Mouse (Mus musculus): Measurements from ENCODE around the gene Hbb-bt. TPM values are rescaled to one million over a fixed set of nuclear protein-coding genes. Genes with fewer than 3 reads are reported as not detected.
"Not testable (repeated sequence)": the region's sequence is repeated elsewhere in the genome, so short reads cannot be mapped to it uniquely, and the experiment has no call there.

Gene Hbb-bt
- total and polyA plus RNA-seq, 3 experiments = 118 to 120 TPM; not detected in 1

- Histone ChIP-seq H3K36me3 (ENCODE audit: control insufficient read depth in 1 of 2, insufficient read depth in 2 of 2, low read length in 2 of 2) (peaks cover 0 to 6% of the 10 kb centered on the region in 2 experiments; a peak in 2 of 4 replicates), H3K4me1 (ENCODE audit: control insufficient read depth in 1 of 2, insufficient read depth in 2 of 2, low read length in 2 of 2) (peaks cover 6 to 11% of the 10 kb centered on the region in 2 experiments), H3K79me2 (ENCODE audit: control insufficient read depth, insufficient read depth, low read length, poor library complexity) (no peaks in the 10 kb centered on the region), H3K27me3 (ENCODE audit: control insufficient read depth in 1 of 2, insufficient read depth in 2 of 2, low read length in 2 of 2) (no peaks in the 10 kb centered on the region), H3K9me3 (replicated peaks; ENCODE audit: insufficient read depth, low read length) (no peaks in the 10 kb centered on the region), H3K27ac (ENCODE audit: control insufficient read depth, low read depth, low read length) (no peak overlapping the region), H3K4me3 (ENCODE audit: control insufficient read depth in 1 of 2, insufficient read depth in 1 of 2, low read depth in 2 of 2, low read length in 2 of 2) (no peak overlapping the region), H3K9ac (ENCODE audit: control insufficient read depth, low read depth, low read length, poor library complexity, severe bottlenecking) (no peak overlapping the region)
- TF ChIP-seq EP300 (IDR thresholded peaks at IDR 0.05; ENCODE audit: low read depth in 1 of 2, low read length in 2 of 2) (0 out of 4 replicates have a peak, but pooled peaks of 1 of the 2 experiments have one; percentile 17), JUND (IDR thresholded peaks at IDR 0.05; ENCODE audit: low read depth, low read length) (no peak)
- DNase-seq (ENCODE audit: low read depth, low spot score) = no peak
These were observed 10.8 kb upstream of the Hbb-bt start for GRCm38 (mm10) chr7:103824597-103824996.

DNA sequence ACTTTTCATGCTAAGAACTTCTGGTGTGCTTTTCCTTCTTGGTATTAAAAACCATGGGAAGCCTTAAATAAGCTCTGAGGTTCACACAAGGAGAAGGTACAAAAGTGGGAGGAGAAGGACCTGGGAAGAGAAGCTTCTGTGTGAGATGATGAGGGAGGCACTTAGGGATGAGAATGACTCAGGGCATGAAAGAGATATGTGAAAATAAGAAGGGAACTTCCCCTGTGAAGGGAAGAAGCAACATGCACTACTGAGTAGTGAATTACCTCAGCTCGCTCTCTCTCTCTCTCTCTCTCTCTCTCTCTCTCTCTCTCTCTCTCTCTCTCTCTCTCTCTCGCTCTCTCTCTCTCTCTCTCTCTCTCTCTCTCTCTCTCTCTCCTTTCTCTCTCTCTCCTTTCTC lies 1.3 kb upstream of the Hbb-bt start:
- not testable (repeated sequence) for H3K27me3 ChIP-seq (ENCODE audit: control insufficient read depth in 1 of 2, insufficient read depth in 2 of 2, low read length in 2 of 2); H3K79me2 ChIP-seq (ENCODE audit: control insufficient read depth, insufficient read depth, low read length, poor library complexity); H3K9me3 ChIP-seq (replicated peaks; ENCODE audit: insufficient read depth, low read length); H3K4me3 ChIP-seq (ENCODE audit: control insufficient read depth in 1 of 2, insufficient read depth in 1 of 2, low read depth in 2 of 2, low read length in 2 of 2)
- Histone ChIP-seq H3K9ac (ENCODE audit: control insufficient read depth, low read depth, low read length, poor library complexity, severe bottlenecking) (peak overlapping the region; percentile 29), H3K36me3 (ENCODE audit: control insufficient read depth in 1 of 2, insufficient read depth in 2 of 2, low read length in 2 of 2) (peaks cover 0 to 15% of the 10 kb centered on the region in 2 experiments; a peak in 2 of 4 replicates), H3K4me1 (ENCODE audit: control insufficient read depth in 1 of 2, insufficient read depth in 2 of 2, low read length in 2 of 2) (peaks cover 13 to 20% of the 10 kb centered on the region in 2 experiments), H3K27ac (ENCODE audit: control insufficient read depth, low read depth, low read length) (peak overlapping the region; percentile 53)
- peak; percentile 62 for DNase-seq (ENCODE audit: low read depth, low spot score)
- TF ChIP-seq EP300 (IDR thresholded peaks at IDR 0.05; ENCODE audit: low read depth in 1 of 2, low read length in 2 of 2) = peak in 1 of 2 experiments; percentile 2; a peak in 1 of 4 replicates
- TF ChIP-seq JUND (IDR thresholded peaks at IDR 0.05; ENCODE audit: low read depth, low read length) = peak; percentile 89

DNA sequence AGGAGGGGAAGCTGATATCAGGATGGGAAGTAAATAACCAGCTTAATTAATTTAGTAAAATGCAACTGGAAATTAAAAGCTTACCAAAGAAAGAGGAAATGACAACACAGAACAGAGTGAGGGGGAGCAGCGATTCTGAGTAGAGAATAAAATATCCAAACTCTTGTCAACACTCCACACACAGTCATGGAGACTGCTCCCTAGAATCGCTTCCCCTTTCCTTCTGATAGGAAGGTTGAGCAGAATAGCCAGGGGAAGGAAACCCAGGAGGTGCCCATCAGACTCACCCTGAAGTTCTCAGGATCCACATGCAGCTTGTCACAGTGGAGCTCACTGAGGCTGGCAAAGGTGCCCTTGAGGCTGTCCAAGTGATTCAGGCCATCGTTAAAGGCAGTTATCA lies 644 bp downstream of the Hbb-bt start:
- H3K27me3 ChIP-seq (ENCODE audit: control insufficient read depth in 1 of 2, insufficient read depth in 2 of 2, low read length in 2 of 2); H3K4me3 ChIP-seq (ENCODE audit: control insufficient read depth in 1 of 2, insufficient read depth in 1 of 2, low read depth in 2 of 2, low read length in 2 of 2); H3K27ac ChIP-seq (ENCODE audit: control insufficient read depth, low read depth, low read length); H3K79me2 ChIP-seq (ENCODE audit: control insufficient read depth, insufficient read depth, low read length, poor library complexity); H3K9ac ChIP-seq (ENCODE audit: control insufficient read depth, low read depth, low read length, poor library complexity, severe bottlenecking); DNase-seq (ENCODE audit: low read depth, low spot score); H3K9me3 ChIP-seq (replicated peaks; ENCODE audit: insufficient read depth, low read length): not testable (repeated sequence)
- peaks cover 0 to 28% of the 10 kb centered on the region in 2 experiments; a peak in 2 of 4 replicates for H3K36me3 ChIP-seq (ENCODE audit: control insufficient read depth in 1 of 2, insufficient read depth in 2 of 2, low read length in 2 of 2)
- H3K4me1 ChIP-seq (ENCODE audit: control insufficient read depth in 1 of 2, insufficient read depth in 2 of 2, low read length in 2 of 2) = peaks cover 23 to 26% of the 10 kb centered on the region in 2 experiments

DNA sequence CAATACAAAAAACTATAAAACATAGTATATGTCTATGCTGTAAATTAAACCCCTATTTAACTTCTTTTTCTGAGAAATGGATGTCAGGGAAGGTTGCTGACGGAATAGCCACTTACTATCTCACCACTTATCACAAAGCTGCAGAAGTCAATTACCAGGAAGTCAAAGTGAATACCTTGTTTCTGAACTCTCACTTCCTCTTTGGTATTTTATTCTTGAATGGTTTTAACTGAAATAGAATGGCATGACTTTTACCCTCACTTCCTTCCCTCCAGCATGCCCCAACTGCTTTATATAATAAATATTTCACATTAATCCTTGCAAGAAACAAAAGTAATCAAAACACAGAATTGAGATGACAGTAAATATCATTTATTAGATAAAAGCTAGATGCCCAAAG lies 1.6 kb downstream of the Hbb-bt start:
- Histone ChIP-seq H3K27ac (ENCODE audit: control insufficient read depth, low read depth, low read length) (peak overlapping the region; percentile 92), H3K4me3 (ENCODE audit: control insufficient read depth in 1 of 2, insufficient read depth in 1 of 2, low read depth in 2 of 2, low read length in 2 of 2) (peak overlapping the region in 1 of 2 experiments; percentile 36; a peak in 3 of 4 replicates), H3K9ac (ENCODE audit: control insufficient read depth, low read depth, low read length, poor library complexity, severe bottlenecking) (peak overlapping the region; percentile 65), H3K36me3 (ENCODE audit: control insufficient read depth in 1 of 2, insufficient read depth in 2 of 2, low read length in 2 of 2) (peaks cover 0 to 29% of the 10 kb centered on the region in 2 experiments; a peak in 2 of 4 replicates), H3K4me1 (ENCODE audit: control insufficient read depth in 1 of 2, insufficient read depth in 2 of 2, low read length in 2 of 2) (peaks cover 23 to 26% of the 10 kb centered on the region in 2 experiments), H3K79me2 (ENCODE audit: control insufficient read depth, insufficient read depth, low read length, poor library complexity) (no peaks in the 10 kb centered on the region), H3K9me3 (replicated peaks; ENCODE audit: insufficient read depth, low read length) (no peaks in the 10 kb centered on the region), H3K27me3 (ENCODE audit: control insufficient read depth in 1 of 2, insufficient read depth in 2 of 2, low read length in 2 of 2) (no peaks in the 10 kb centered on the region)
- DNase-seq (ENCODE audit: low read depth, low spot score) = peak; percentile 80
- no peak for TF ChIP-seq ZKSCAN1 (IDR thresholded peaks at IDR 0.05; ENCODE audit: low read depth, low read length)
- 0 out of 2 replicates have a peak, but pooled peaks have one; percentile 48 for TF ChIP-seq MYC (IDR thresholded peaks at IDR 0.05; ENCODE audit: low read depth, low read length)
- TF ChIP-seq ETS1 (IDR thresholded peaks at IDR 0.05; ENCODE audit: low read depth, low read length) = peak; percentile 87
- peak; percentile 70 for TF ChIP-seq SIN3A (IDR thresholded peaks at IDR 0.05; ENCODE audit: low read length)
- no peak for TF ChIP-seq TBP (IDR thresholded peaks at IDR 0.05; ENCODE audit: low read depth, low read length)
- TF ChIP-seq GATA1 (IDR thresholded peaks at IDR 0.05; ENCODE audit: low read depth, low read length) = peak; percentile 93
- TF ChIP-seq RCOR1 (IDR thresholded peaks at IDR 0.05; ENCODE audit: low read depth, low read length) = peak; percentile 70
- TF ChIP-seq ELF1 (IDR thresholded peaks at IDR 0.05; ENCODE audit: low read depth, low read length) = peak; percentile 45; the same call in 1 of the 2 replicates
- no peak for TF ChIP-seq MAFK (IDR thresholded peaks at IDR 0.05; ENCODE audit: borderline replicate concordance, low read depth, low read length)
- TF ChIP-seq MXI1 (IDR thresholded peaks at IDR 0.05; ENCODE audit: low read depth, low read length) = no peak
- no peak for TF ChIP-seq ZMIZ1 (IDR thresholded peaks at IDR 0.05; ENCODE audit: low read depth, low read length)
- peak; percentile 86 for TF ChIP-seq TAL1 (IDR thresholded peaks at IDR 0.05; ENCODE audit: low read length)
- peak; percentile 48; the same call in 1 of the 2 replicates for TF ChIP-seq MYB (IDR thresholded peaks at IDR 0.05; ENCODE audit: low read depth, low read length)
- TF ChIP-seq JUND (IDR thresholded peaks at IDR 0.05; ENCODE audit: low read depth, low read length) = peak; percentile 54; the same call in 1 of the 2 replicates
- no peak for TF ChIP-seq NELFE (IDR thresholded peaks at IDR 0.05; ENCODE audit: low read depth, low read length)
- no peak for TF ChIP-seq ZC3H11A (IDR thresholded peaks at IDR 0.05; ENCODE audit: low read depth, low read length)
- TF ChIP-seq TCF12 (IDR thresholded peaks at IDR 0.05; ENCODE audit: low read depth, low read length) = peak; percentile 91
- no peak for TF ChIP-seq USF2 (IDR thresholded peaks at IDR 0.05; ENCODE audit: borderline replicate concordance in 1 of 2, insufficient read depth in 1 of 2, low read depth in 1 of 2, low read length in 2 of 2)
